Mouse (Mus musculus) ES-E14 (cell line): ENCODE data around the gene Acan.
A peak's percentile ranks its signal among the peaks of the same experiment; 100 is the strongest.

Source experiments
- CHD2 ChIP-seq: IDR thresholded peaks from 2 replicates; pipeline ENCODE4 v1.6.1; 2014; ENCODE audit warnings: mild to moderate bottlenecking, low read depth, low read length, inconsistent platforms
- HCFC1 ChIP-seq: IDR thresholded peaks from 2 replicates; pipeline ENCODE4 v1.6.1; 2012; ENCODE audit warnings: low read length, inconsistent platforms, borderline replicate concordance; ENCODE audit not compliant: insufficient read depth
- ZC3H11A ChIP-seq: IDR thresholded peaks from 2 replicates; pipeline ENCODE4 v1.6.1; 2012; ENCODE audit warnings: low read depth, mild to moderate bottlenecking, inconsistent platforms, low read length, borderline replicate concordance

- TF ChIP-seq ZC3H11A (peak; percentile 79), HCFC1 (no peak), CHD2 (no peak)
Measured at GRCm38 (mm10) chr7:79140897-79141296, 87.6 kb downstream of the Acan start.
